Mouse (Mus musculus): ENCODE results near the gene Tmc6. TPM values are rescaled to one million over a fixed set of nuclear protein-coding genes. Genes with fewer than 3 reads are reported as not detected.

Tmc6 gene
- polyA plus RNA-seq, 1 experiment from 2014 or later, result 26.3 TPM

- 5% methylated on average over 14 of the region's 17 CpGs for WGBS
- peaks cover 17% of the 10 kb centered on the region; the same call in 1 of the 2 replicates for H3K4me1 ChIP-seq (replicated peaks; ENCODE audit: control insufficient read depth, insufficient read depth, low read length)
- peak overlapping the region; percentile 71 for H3K9ac ChIP-seq (ENCODE audit: low read depth, low read length)
- peaks cover 24% of the 10 kb centered on the region; the same call in 1 of the 2 replicates for H3K36me3 ChIP-seq (ENCODE audit: control insufficient read depth, insufficient read depth)
- H3K27ac ChIP-seq (ENCODE audit: low read depth, low read length), result peak overlapping the region; percentile 94
- H3K4me2 ChIP-seq (replicated peaks; ENCODE audit: low read depth), result peak overlapping the region; percentile 95
- ATAC-seq, result peak; percentile 40
- H3K9me3 ChIP-seq (ENCODE audit: control insufficient read depth), result no peaks in the 10 kb centered on the region
- no peaks in the 10 kb centered on the region for H3K27me3 ChIP-seq (replicated peaks; ENCODE audit: control insufficient read depth, insufficient read depth, low read length)
- peak overlapping the region; percentile 55 for H3K4me3 ChIP-seq (ENCODE audit: low read depth, low read length)
- TF ChIP-seq CTCF (IDR thresholded peaks at IDR 0.05; ENCODE audit: low read depth), result no peak
These were observed 1.8 kb downstream of the Tmc6 start for GRCm38 (mm10) chr11:117780199-117780515.

- peak; percentile 12; the same call in 1 of the 2 replicates for TF ChIP-seq CTCF (IDR thresholded peaks at IDR 0.05; ENCODE audit: low read depth)
- peak; percentile 42 for ATAC-seq
- 4% methylated on average over 38 of the region's 38 CpGs for WGBS
These were observed 2.4 kb downstream of the Tmc6 start for GRCm38 (mm10) chr11:117779434-117780198.

GRCm38 (mm10) chr11:117778851-117779433 lies 3.1 kb downstream of the Tmc6 start:
- peak overlapping the region; percentile 95 for H3K4me2 ChIP-seq (replicated peaks; ENCODE audit: low read depth)
- no peak for TF ChIP-seq CTCF (IDR thresholded peaks at IDR 0.05; ENCODE audit: low read depth)
- H3K9me3 ChIP-seq (ENCODE audit: control insufficient read depth), result no peaks in the 10 kb centered on the region
- peak overlapping the region; percentile 55 for H3K4me3 ChIP-seq (ENCODE audit: low read depth, low read length)
- WGBS, result 46% methylated on average over 12 of the region's 12 CpGs
- peaks cover 32% of the 10 kb centered on the region; the same call in 1 of the 2 replicates for H3K36me3 ChIP-seq (ENCODE audit: control insufficient read depth, insufficient read depth)
- peak overlapping the region; percentile 94 for H3K27ac ChIP-seq (ENCODE audit: low read depth, low read length)
- peaks cover 17% of the 10 kb centered on the region; the same call in 1 of the 2 replicates for H3K4me1 ChIP-seq (replicated peaks; ENCODE audit: control insufficient read depth, insufficient read depth, low read length)
- H3K27me3 ChIP-seq (replicated peaks; ENCODE audit: control insufficient read depth, insufficient read depth, low read length), result no peaks in the 10 kb centered on the region
- H3K9ac ChIP-seq (ENCODE audit: low read depth, low read length), result peak overlapping the region; percentile 71
- ATAC-seq, result no peak

More at GRCm38 (mm10) chr11:117779434-117780198, 2.4 kb downstream of the Tmc6 start:
- peak overlapping the region; percentile 94 for H3K27ac ChIP-seq (ENCODE audit: low read depth, low read length)
- H3K36me3 ChIP-seq (ENCODE audit: control insufficient read depth, insufficient read depth), result peaks cover 30% of the 10 kb centered on the region; the same call in 1 of the 2 replicates
- H3K4me1 ChIP-seq (replicated peaks; ENCODE audit: control insufficient read depth, insufficient read depth, low read length), result peaks cover 17% of the 10 kb centered on the region; the same call in 1 of the 2 replicates
- peak overlapping the region; percentile 95 for H3K4me2 ChIP-seq (replicated peaks; ENCODE audit: low read depth)
- no peaks in the 10 kb centered on the region for H3K27me3 ChIP-seq (replicated peaks; ENCODE audit: control insufficient read depth, insufficient read depth, low read length)
- H3K4me3 ChIP-seq (ENCODE audit: low read depth, low read length), result peak overlapping the region; percentile 55
- H3K9me3 ChIP-seq (ENCODE audit: control insufficient read depth), result no peaks in the 10 kb centered on the region
- H3K9ac ChIP-seq (ENCODE audit: low read depth, low read length), result peak overlapping the region; percentile 71

- no peak for ATAC-seq
- H3K36me3 ChIP-seq (ENCODE audit: control insufficient read depth, insufficient read depth), result peaks cover 34% of the 10 kb centered on the region; the same call in 1 of the 2 replicates
- H3K27ac ChIP-seq (ENCODE audit: low read depth, low read length), result no peak overlapping the region
- no peaks in the 10 kb centered on the region for H3K27me3 ChIP-seq (replicated peaks; ENCODE audit: control insufficient read depth, insufficient read depth, low read length)
- no peaks in the 10 kb centered on the region for H3K9me3 ChIP-seq (ENCODE audit: control insufficient read depth)
- no peak for TF ChIP-seq CTCF (IDR thresholded peaks at IDR 0.05; ENCODE audit: low read depth)
- H3K9ac ChIP-seq (ENCODE audit: low read depth, low read length), result no peak overlapping the region
- peaks cover 16% of the 10 kb centered on the region; the same call in 1 of the 2 replicates for H3K4me1 ChIP-seq (replicated peaks; ENCODE audit: control insufficient read depth, insufficient read depth, low read length)
- no peak overlapping the region for H3K4me3 ChIP-seq (ENCODE audit: low read depth, low read length)
- WGBS, result 89% methylated on average over 11 of the region's 11 CpGs
- H3K4me2 ChIP-seq (replicated peaks; ENCODE audit: low read depth), result peak overlapping the region; percentile 95; the same call in 1 of the 2 replicates
These were observed 4.0 kb downstream of the Tmc6 start for GRCm38 (mm10) chr11:117778031-117778430.

GRCm38 (mm10) chr11:117777111-117777510 lies 4.9 kb downstream of the Tmc6 start:
- H3K9me3 ChIP-seq (ENCODE audit: control insufficient read depth), result no peaks in the 10 kb centered on the region
- H3K36me3 ChIP-seq (ENCODE audit: control insufficient read depth, insufficient read depth), result peaks cover 39% of the 10 kb centered on the region; the same call in 1 of the 2 replicates
- H3K27ac ChIP-seq (ENCODE audit: low read depth, low read length), result no peak overlapping the region
- H3K4me3 ChIP-seq (ENCODE audit: low read depth, low read length), result no peak overlapping the region
- H3K4me2 ChIP-seq (replicated peaks; ENCODE audit: low read depth), result no peak overlapping the region
- H3K4me1 ChIP-seq (replicated peaks; ENCODE audit: control insufficient read depth, insufficient read depth, low read length), result peaks cover 10% of the 10 kb centered on the region; the same call in 1 of the 2 replicates
- no peak for TF ChIP-seq CTCF (IDR thresholded peaks at IDR 0.05; ENCODE audit: low read depth)
- no peaks in the 10 kb centered on the region for H3K27me3 ChIP-seq (replicated peaks; ENCODE audit: control insufficient read depth, insufficient read depth, low read length)
- 88% methylated on average over 5 of the region's 5 CpGs for WGBS
- ATAC-seq, result no peak
- H3K9ac ChIP-seq (ENCODE audit: low read depth, low read length), result no peak overlapping the region

- Histone ChIP-seq H3K4me2 (replicated peaks; ENCODE audit: low read depth) (no peak overlapping the region), H3K9me3 (ENCODE audit: control insufficient read depth) (no peaks in the 10 kb centered on the region), H3K36me3 (ENCODE audit: control insufficient read depth, insufficient read depth) (peaks cover 45% of the 10 kb centered on the region; the same call in 1 of the 2 replicates), H3K4me1 (replicated peaks; ENCODE audit: control insufficient read depth, insufficient read depth, low read length) (0 out of 2 replicates have a peak, but pooled peaks cover 4% of the 10 kb centered on the region), H3K27ac (ENCODE audit: low read depth, low read length) (no peak overlapping the region), H3K27me3 (replicated peaks; ENCODE audit: control insufficient read depth, insufficient read depth, low read length) (no peaks in the 10 kb centered on the region), H3K4me3 (ENCODE audit: low read depth, low read length) (no peak overlapping the region), H3K9ac (ENCODE audit: low read depth, low read length) (no peak overlapping the region)
- WGBS, result 89% methylated on average over 14 of the region's 14 CpGs
- no peak for TF ChIP-seq CTCF (IDR thresholded peaks at IDR 0.05; ENCODE audit: low read depth)
- ATAC-seq, result no peak
These were observed 5.8 kb downstream of the Tmc6 start for GRCm38 (mm10) chr11:117776085-117776792.
